Mouse (Mus musculus): ENCODE measurements around the gene Nfasc. TPM values are rescaled to one million over a fixed set of nuclear protein-coding genes. Genes with fewer than 3 reads are reported as not detected.

The Nfasc gene
- polyA plus RNA-seq, 1 experiment from 2014 or later = 1.9 TPM

- Histone ChIP-seq H3K4me3 (replicated peaks) (no peak overlapping the region), H3K9ac (no peak overlapping the region), H3K36me3 (no peaks in the 10 kb centered on the region), H3K27ac (replicated peaks) (no peak overlapping the region), H3K4me1 (no peaks in the 10 kb centered on the region), H3K27me3 (no peaks in the 10 kb centered on the region), H3K4me2 (replicated peaks) (no peak overlapping the region), H3K9me3 (replicated peaks) (no peaks in the 10 kb centered on the region)
- ATAC-seq (ENCODE audit: insufficient number of reproducible peaks, low FRiP score, low TSS enrichment, low read depth) = no peak
- 70% methylated on average over 2 of the region's 2 CpGs for WGBS
Observed at GRCm38 (mm10) chr1:132727548-132727947, 14.0 kb downstream of the Nfasc start.

- Histone ChIP-seq H3K27ac (replicated peaks) (no peak overlapping the region), H3K9me3 (replicated peaks) (no peaks in the 10 kb centered on the region), H3K9ac (no peak overlapping the region), H3K4me1 (no peaks in the 10 kb centered on the region), H3K4me3 (replicated peaks) (no peak overlapping the region), H3K36me3 (no peaks in the 10 kb centered on the region), H3K4me2 (replicated peaks) (no peak overlapping the region), H3K27me3 (no peaks in the 10 kb centered on the region)
- ATAC-seq (ENCODE audit: insufficient number of reproducible peaks, low FRiP score, low TSS enrichment, low read depth) = no peak
- 70% methylated on average over 4 of the region's 4 CpGs for WGBS
Observed at GRCm38 (mm10) chr1:132722362-132722761, 19.2 kb downstream of the Nfasc start.

- no peaks in the 10 kb centered on the region for H3K27me3 ChIP-seq
- no peak overlapping the region for H3K4me2 ChIP-seq (replicated peaks)
- H3K36me3 ChIP-seq = no peaks in the 10 kb centered on the region
- H3K9ac ChIP-seq = no peak overlapping the region
- no peak overlapping the region for H3K27ac ChIP-seq (replicated peaks)
- H3K9me3 ChIP-seq (replicated peaks) = no peaks in the 10 kb centered on the region
- 52% methylated on average over 3 of the region's 3 CpGs for WGBS
- no peak for ATAC-seq (ENCODE audit: insufficient number of reproducible peaks, low FRiP score, low TSS enrichment, low read depth)
- no peaks in the 10 kb centered on the region for H3K4me1 ChIP-seq
- no peak overlapping the region for H3K4me3 ChIP-seq (replicated peaks)
Observed at GRCm38 (mm10) chr1:132721266-132721665, 20.3 kb downstream of the Nfasc start.

- Histone ChIP-seq H3K4me3 (replicated peaks) (no peak overlapping the region), H3K9me3 (replicated peaks) (no peaks in the 10 kb centered on the region), H3K27ac (replicated peaks) (no peak overlapping the region), H3K4me1 (no peaks in the 10 kb centered on the region), H3K36me3 (no peaks in the 10 kb centered on the region), H3K4me2 (replicated peaks) (no peak overlapping the region), H3K27me3 (no peaks in the 10 kb centered on the region), H3K9ac (no peak overlapping the region)
- no peak for ATAC-seq (ENCODE audit: insufficient number of reproducible peaks, low FRiP score, low TSS enrichment, low read depth)
- 75% methylated on average over 5 of the region's 5 CpGs for WGBS
Observed at GRCm38 (mm10) chr1:132718225-132718624, 23.4 kb downstream of the Nfasc start.

- WGBS = 86% methylated on average over 9 of the region's 9 CpGs
- Histone ChIP-seq H3K27me3 (no peaks in the 10 kb centered on the region), H3K27ac (replicated peaks) (no peak overlapping the region), H3K9ac (no peak overlapping the region), H3K9me3 (replicated peaks) (no peaks in the 10 kb centered on the region), H3K4me1 (no peaks in the 10 kb centered on the region), H3K36me3 (no peaks in the 10 kb centered on the region), H3K4me2 (replicated peaks) (no peak overlapping the region), H3K4me3 (replicated peaks) (no peak overlapping the region)
- ATAC-seq (ENCODE audit: insufficient number of reproducible peaks, low FRiP score, low TSS enrichment, low read depth) = no peak
Observed at GRCm38 (mm10) chr1:132715044-132715443, 26.6 kb downstream of the Nfasc start.

- H3K4me1 ChIP-seq = no peaks in the 10 kb centered on the region
- no peaks in the 10 kb centered on the region for H3K36me3 ChIP-seq
- H3K27me3 ChIP-seq = no peaks in the 10 kb centered on the region
- no peak for ATAC-seq (ENCODE audit: insufficient number of reproducible peaks, low FRiP score, low TSS enrichment, low read depth)
- H3K9ac ChIP-seq = no peak overlapping the region
- no peak overlapping the region for H3K4me2 ChIP-seq (replicated peaks)
- 58% methylated on average over 5 of the region's 5 CpGs for WGBS
- H3K9me3 ChIP-seq (replicated peaks) = no peaks in the 10 kb centered on the region
- no peak overlapping the region for H3K27ac ChIP-seq (replicated peaks)
- H3K4me3 ChIP-seq (replicated peaks) = no peak overlapping the region
Observed at GRCm38 (mm10) chr1:132709419-132709818, 32.2 kb downstream of the Nfasc start.

GRCm38 (mm10) chr1:132707301-132707700, 34.3 kb downstream of the Nfasc start:
- no peak for ATAC-seq (ENCODE audit: insufficient number of reproducible peaks, low FRiP score, low TSS enrichment, low read depth)

GRCm38 (mm10) chr1:132703467-132703866, 38.1 kb downstream of the Nfasc start:
- no peaks in the 10 kb centered on the region for H3K36me3 ChIP-seq
- no peak overlapping the region for H3K4me2 ChIP-seq (replicated peaks)

More at GRCm38 (mm10) chr1:132707301-132707700, 34.3 kb downstream of the Nfasc start:
- 48% methylated on average over 8 of the region's 8 CpGs for WGBS
- Histone ChIP-seq H3K4me1 (peaks cover 3% of the 10 kb centered on the region; the same call in 1 of the 2 replicates), H3K27ac (replicated peaks) (no peak overlapping the region), H3K27me3 (no peaks in the 10 kb centered on the region), H3K9ac (no peak overlapping the region), H3K4me2 (replicated peaks) (no peak overlapping the region), H3K4me3 (replicated peaks) (no peak overlapping the region), H3K9me3 (replicated peaks) (no peaks in the 10 kb centered on the region), H3K36me3 (no peaks in the 10 kb centered on the region)

GRCm38 (mm10) chr1:132696926-132697325, 44.7 kb downstream of the Nfasc start:
- Histone ChIP-seq H3K4me3 (replicated peaks) (no peak overlapping the region), H3K9me3 (replicated peaks) (no peaks in the 10 kb centered on the region), H3K27me3 (no peaks in the 10 kb centered on the region), H3K4me1 (no peaks in the 10 kb centered on the region), H3K36me3 (no peaks in the 10 kb centered on the region), H3K4me2 (replicated peaks) (no peak overlapping the region), H3K9ac (no peak overlapping the region), H3K27ac (replicated peaks) (no peak overlapping the region)
- ATAC-seq (ENCODE audit: insufficient number of reproducible peaks, low FRiP score, low TSS enrichment, low read depth) = no peak
- WGBS = 63% methylated on average over 4 of the region's 4 CpGs

More at GRCm38 (mm10) chr1:132703467-132703866, 38.1 kb downstream of the Nfasc start:
- Histone ChIP-seq H3K27ac (replicated peaks) (no peak overlapping the region), H3K4me1 (peaks cover 3% of the 10 kb centered on the region; the same call in 1 of the 2 replicates), H3K9me3 (replicated peaks) (no peaks in the 10 kb centered on the region), H3K27me3 (no peaks in the 10 kb centered on the region), H3K9ac (no peak overlapping the region), H3K4me3 (replicated peaks) (no peak overlapping the region)
- ATAC-seq (ENCODE audit: insufficient number of reproducible peaks, low FRiP score, low TSS enrichment, low read depth) = no peak; the same call in 1 of the 2 replicates
- 20% methylated on average over 5 of the region's 5 CpGs for WGBS

GRCm38 (mm10) chr1:132696232-132696631, 45.4 kb downstream of the Nfasc start:
- Histone ChIP-seq H3K27ac (replicated peaks) (no peak overlapping the region), H3K9me3 (replicated peaks) (no peaks in the 10 kb centered on the region), H3K36me3 (no peaks in the 10 kb centered on the region), H3K4me2 (replicated peaks) (no peak overlapping the region), H3K4me1 (no peaks in the 10 kb centered on the region), H3K4me3 (replicated peaks) (no peak overlapping the region), H3K9ac (no peak overlapping the region), H3K27me3 (no peaks in the 10 kb centered on the region)
- 39% methylated on average over 2 of the region's 2 CpGs for WGBS
- ATAC-seq (ENCODE audit: insufficient number of reproducible peaks, low FRiP score, low TSS enrichment, low read depth) = no peak

- no peak for ATAC-seq (ENCODE audit: insufficient number of reproducible peaks, low FRiP score, low TSS enrichment, low read depth)
- no peaks in the 10 kb centered on the region for H3K36me3 ChIP-seq
- H3K4me1 ChIP-seq = no peaks in the 10 kb centered on the region
- WGBS = 38% methylated on average over 9 of the region's 9 CpGs
- H3K4me3 ChIP-seq (replicated peaks) = no peak overlapping the region
- H3K27me3 ChIP-seq = no peaks in the 10 kb centered on the region
- no peaks in the 10 kb centered on the region for H3K9me3 ChIP-seq (replicated peaks)
- no peak overlapping the region for H3K4me2 ChIP-seq (replicated peaks)
- H3K27ac ChIP-seq (replicated peaks) = no peak overlapping the region
- no peak overlapping the region for H3K9ac ChIP-seq
Observed at GRCm38 (mm10) chr1:132694007-132694406, 47.6 kb downstream of the Nfasc start.

- 37% methylated on average over 3 of the region's 3 CpGs for WGBS
- ATAC-seq (ENCODE audit: insufficient number of reproducible peaks, low FRiP score, low TSS enrichment, low read depth) = no peak
- H3K27ac ChIP-seq (replicated peaks) = no peak overlapping the region
Observed at GRCm38 (mm10) chr1:132689181-132689580, 52.4 kb downstream of the Nfasc start.

More at GRCm38 (mm10) chr1:132689181-132689580, 52.4 kb downstream of the Nfasc start:
- no peaks in the 10 kb centered on the region for H3K27me3 ChIP-seq
- H3K4me1 ChIP-seq = no peaks in the 10 kb centered on the region
- no peaks in the 10 kb centered on the region for H3K9me3 ChIP-seq (replicated peaks)
- H3K9ac ChIP-seq = no peak overlapping the region
- no peak overlapping the region for H3K4me3 ChIP-seq (replicated peaks)
- no peaks in the 10 kb centered on the region for H3K36me3 ChIP-seq
- H3K4me2 ChIP-seq (replicated peaks) = no peak overlapping the region
